Mouse (Mus musculus): ENCODE results near the gene Ubac2.

Gene Ubac2

DNA sequence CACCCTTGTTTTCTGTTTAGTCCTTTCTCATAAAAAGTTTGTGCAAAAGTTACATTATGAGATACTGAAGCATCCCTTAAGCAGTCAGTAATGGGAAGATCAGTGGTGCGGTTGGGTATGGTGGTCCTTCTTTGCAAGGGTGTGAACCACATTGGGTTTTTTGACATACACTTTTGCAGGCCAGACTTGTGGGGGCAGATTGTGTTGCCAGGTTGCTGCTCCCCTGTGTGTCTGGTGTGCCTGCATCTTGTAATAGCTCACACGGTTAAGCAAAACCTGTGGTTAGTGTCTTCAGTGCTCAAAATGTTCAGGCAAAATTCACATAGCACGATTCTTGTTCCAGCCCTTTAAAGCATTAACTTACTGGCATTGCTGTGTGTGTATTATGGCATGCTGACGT lies 16.9 kb downstream of the Ubac2 start:
- DNase-seq = no peak

DNA sequence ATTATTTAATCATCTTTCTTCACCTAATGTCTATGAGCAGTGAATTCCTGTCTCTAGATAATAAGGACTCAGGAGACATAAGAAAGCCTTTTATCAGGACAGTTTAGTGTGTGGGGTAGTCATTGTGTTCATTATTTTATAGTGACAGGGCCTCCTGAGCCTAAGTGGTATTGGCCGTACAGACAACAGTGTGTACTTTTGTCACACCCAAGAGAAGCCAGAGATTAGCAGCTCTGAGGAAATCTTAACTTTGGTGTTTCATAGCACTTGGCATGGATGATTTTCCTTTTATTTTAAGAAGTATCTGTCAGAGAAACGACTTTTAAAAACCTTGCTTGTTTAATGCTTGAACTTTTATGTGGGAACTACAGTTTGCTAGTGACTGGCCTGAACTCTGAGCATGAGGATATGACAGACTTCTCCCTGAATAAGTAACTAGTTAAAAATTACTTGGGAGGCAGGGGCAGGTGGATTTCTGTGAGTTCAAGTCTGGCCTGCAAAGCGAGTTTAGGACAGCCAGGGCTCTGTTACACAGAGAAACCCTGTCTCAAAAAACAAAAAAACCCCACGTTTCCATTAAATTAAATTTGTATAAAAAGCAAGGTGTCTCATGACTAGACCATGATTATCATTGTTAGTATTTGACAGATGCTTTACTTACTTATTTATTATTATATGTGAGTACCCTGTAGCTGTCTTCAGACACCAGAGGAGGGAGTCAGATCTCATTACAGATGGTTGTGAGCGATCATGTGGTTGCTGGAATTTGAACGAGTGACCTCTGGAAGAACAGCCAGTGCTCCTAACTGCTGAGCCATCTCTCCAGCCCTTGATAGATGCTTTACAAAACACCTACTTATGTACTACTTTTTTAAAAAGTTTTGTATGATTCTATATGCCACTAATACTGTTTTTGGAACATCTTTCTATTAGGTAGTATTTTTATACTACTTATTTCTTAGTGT lies 18.0 kb downstream of the Ubac2 start:
- DNase-seq = no peak

DNA sequence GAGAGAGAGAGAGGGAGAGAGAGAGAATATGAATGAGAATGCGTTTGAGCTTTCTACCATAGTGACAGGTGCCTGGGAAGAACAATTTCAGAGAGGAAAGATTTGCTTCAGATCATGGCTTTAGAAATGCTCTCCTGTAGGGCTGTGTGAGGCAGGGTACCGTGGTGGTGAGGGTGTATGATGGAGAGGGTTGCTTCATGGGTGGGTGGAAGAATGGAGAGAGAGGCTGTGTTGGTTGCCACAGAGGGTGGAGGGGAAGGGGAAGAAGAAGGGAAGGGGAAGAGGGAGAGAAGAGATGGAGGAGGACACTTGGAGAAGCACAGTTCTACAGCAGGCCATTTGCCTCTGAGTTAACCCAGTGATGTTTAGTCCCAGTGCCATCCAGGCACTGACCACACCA lies 19.4 kb downstream of the Ubac2 start:
- no peak for DNase-seq

DNA sequence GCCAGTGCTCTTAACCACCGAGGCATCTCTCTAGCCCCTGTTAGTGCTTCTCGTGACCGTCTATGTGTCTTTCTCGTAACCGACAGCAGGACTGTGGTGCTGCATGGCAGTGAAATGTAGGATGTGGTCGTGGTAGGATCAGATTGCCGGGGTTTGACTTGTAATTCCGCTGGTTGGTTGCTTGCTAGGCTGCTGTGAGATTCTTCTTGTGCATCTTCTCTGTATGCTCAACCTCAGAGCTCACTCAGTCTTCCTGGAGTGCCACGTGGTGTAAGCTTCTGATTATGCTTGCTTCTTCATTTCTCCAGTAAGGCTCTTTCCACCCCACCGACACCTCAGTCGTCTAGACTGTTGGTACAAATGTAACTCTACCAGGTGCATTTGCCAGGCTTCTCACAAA lies 20.1 kb downstream of the Ubac2 start:
- no peak for DNase-seq

DNA sequence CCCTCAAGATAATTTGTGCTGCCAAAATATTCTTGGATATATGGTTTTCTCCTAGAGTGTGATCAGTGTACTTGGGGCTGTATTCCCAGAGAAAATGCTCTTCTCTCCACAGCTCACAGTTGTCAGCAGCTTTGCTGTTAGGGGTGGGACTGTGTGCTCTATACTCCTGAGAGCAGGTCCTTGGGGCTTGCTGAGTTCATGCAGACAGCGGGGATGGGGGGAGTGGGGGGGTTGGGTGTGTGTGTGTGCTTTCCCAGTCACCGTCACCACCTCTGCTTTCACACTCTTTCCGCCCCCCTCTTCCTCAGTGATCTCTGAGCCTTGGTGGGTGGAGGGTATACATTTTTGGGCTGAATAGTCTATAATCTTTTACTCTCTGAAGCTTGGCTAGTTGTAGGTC lies 20.7 kb downstream of the Ubac2 start:
- no peak for DNase-seq

DNA sequence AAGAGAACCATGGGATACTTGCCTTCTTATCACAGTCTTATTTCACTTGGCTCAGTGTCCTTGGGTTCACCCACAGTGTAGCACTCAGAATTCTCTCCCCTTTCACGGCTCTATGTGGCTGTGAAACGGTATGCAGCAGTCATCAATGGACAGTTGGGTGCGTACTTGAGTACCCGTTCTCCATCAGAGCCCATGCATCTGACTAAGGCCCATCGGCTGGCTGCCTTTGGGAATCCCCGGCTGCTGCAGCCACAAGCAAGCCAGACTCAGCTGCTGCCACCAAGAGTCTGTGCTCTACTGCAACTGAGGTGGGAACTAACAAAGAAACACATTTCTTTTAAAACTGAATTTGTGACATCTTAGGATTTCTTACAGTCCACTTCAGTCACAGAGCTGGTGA lies 23.1 kb downstream of the Ubac2 start:
- DNase-seq = no peak

DNA sequence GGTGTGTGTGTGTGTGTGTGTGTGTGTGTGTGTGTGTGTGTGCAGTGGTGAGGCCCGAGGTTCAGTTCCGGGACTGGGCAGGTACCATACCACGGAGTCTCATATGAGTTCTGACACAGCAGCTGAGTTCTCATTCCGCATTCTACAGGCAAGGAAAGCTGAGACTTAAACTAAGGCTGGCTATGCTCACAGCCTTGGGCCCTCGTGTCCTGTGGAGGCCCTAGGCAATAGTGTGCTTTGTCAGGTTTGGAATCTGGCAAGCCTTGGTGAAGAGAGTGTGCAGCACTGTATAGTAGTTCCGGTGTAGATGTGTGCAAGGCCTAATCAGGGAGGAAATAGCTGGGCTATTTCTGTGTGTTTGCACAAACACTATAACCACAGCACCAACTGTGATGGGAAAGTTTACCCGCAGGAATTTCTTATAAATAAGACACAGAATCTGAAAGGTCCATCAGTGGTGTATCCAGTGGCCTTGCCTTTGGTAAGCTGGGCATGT lies 25.0 kb downstream of the Ubac2 start:
- no peak for DNase-seq

DNA sequence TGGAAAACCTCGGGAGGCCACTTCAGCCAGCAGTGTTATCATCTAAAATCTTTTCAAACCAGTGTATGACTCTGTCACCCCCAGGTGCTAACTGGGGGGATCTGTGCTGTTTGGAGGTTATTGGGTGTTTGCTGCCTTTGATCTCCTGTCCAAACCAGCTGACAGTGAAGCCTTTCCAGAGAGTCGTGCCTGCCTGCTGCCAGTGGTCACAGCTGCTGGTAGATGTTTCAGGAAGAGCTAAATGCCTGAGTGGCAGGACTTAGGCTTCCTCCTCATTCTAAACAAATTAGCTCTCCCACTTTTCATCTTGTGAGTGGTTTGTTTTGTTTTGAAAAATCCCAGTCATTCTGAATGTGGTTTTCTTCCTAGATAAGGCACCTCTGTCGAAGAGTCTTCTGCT lies 26.3 kb downstream of the Ubac2 start:
- DNase-seq = peak; percentile 39

DNA sequence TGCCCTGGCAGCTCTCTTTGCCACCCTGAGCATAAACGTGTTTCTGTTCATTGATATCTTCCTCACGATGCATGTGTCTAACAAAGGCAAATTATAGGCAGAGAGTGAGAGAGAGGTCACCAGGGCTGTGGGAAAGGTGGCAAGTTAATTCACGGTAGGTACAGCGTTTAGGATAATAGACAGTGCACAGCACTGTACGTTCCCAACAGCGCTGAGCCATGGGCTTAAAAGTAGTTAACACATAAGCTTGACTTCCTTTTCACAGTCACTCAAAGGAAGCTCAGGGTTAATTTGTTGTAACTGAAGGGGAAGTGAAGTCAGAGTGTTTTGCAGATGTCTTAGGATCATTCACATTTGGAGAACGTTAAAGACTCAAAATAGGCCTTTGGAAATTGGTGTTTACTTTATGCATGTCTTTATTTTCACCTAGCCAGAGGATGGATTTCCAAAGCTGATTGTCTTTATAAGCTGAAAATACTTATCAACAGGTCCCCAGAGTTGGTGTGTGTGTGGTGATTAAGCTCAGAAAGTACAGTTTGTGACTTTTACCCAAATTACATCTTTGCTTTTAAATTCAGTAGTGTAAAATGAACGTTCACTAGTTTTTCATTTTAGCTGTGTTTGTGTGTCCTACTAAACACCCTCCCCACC lies 28.0 kb downstream of the Ubac2 start:
- no peak for DNase-seq

DNA sequence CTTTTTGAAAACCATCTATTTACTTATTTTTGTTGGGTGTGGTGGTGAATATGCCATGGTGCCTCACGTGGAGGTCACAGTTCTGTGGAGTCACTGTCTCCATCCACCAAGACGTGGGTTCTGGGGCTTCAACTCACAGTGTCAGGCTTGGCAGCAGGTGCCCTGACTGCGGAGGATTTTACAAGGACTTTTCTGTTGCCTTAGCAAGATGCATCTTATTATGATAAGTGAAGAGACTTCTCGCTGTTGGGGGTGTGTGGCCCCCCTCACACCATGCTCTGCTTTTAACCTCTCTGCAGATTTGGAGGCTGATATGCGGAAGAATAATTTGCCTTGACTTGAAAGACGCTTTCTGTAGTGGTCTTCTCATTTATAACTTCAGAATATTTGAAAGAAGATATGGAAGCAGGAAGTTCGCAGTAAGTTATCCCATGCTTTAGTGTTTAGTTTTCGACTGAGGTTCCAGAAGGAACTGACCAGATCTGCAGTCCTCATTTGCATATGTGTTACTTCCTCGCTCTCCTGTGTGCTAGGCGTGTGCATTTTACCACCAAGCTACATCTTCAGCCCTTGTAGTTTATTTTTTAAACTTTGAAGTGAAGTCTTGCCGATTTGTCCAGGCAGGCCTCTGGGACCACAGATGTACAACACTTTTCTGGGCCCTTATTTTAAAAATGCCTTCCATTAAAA lies 28.7 kb downstream of the Ubac2 start:
- no peak for DNase-seq

DNA sequence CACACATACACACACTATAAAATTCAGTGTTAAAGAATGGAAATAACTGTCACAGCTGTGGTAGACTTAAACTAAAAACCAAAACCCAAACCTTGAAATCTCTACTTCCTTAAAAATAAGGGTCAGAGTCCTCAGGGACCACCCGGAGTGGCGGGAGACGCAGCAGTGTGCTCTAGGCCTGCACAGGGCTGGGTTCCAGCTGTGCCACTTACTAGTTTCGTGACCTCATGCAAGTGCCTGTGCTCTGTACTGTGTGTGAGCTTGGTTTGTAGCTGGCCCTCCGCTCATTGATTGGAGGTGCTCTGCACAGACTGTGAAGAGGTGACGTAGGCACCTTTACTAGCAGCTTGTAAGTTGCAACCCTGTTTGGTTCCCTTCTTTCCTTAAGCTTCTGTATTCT lies 31.4 kb downstream of the Ubac2 start:
- no peak for DNase-seq

DNA sequence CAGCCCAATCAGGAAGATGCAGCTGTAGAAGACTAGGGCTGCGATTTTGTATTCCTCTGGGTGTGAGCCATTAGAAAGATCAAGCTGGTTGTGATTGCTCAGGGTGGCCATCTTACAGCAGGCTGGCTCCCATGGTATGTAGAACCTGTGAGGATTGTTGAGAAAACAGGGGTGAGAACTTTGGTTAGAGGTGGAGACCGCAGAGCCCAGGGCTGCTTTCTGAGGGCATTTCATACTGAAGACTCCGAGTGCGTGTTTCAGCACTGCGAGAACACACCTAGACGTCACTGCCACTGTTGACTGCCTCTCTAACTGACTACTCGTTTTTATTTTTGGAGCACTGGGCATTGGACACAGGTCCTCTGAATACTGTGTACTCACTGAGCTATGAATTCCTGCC lies 34.1 kb downstream of the Ubac2 start:
- DNase-seq = no peak

DNA sequence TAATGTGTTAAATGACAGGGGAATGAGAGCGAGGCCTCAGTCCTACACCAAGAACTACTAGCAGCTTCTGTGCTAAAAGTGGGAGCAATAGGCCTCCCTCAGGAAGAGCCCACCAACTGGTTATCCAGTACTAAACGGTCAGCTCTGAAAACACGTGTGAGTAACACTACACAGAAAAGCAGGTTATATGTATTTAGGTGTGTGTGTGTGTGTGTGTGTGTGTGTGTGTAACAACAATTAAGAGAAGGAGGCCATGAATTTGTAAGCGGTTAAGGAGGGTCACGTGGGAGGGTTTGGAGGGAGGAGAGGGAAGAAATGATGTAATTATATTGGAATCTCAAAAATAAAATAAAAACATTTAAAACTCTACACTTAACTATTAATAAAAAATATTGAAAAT lies 36.7 kb downstream of the Ubac2 start:
- no peak for DNase-seq

DNA sequence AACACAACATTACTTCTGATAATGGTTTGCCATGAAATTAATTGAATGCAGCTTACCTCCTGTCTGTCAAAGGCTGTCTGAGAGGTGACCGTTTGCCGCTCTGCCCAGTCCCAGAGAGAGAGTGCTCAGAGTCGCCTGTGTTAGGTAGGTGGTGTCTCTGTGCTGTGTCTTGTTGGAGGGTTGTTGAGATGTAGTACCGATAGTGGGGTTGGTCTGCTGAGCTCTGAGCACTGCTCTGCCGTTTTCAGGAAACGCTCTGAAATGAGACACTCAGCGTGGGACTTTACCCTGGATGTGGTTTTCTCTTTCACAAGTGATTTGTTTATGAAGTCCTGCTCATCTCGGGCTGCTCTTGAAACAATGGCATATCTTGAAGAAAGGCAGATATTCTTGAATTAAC lies 37.2 kb downstream of the Ubac2 start, which contains the start of gene Gpr18:
Gpr18 (minus strand) TSS at position 161 of the 400 bp plus-strand sequence.
- DNase-seq = no peak

DNA sequence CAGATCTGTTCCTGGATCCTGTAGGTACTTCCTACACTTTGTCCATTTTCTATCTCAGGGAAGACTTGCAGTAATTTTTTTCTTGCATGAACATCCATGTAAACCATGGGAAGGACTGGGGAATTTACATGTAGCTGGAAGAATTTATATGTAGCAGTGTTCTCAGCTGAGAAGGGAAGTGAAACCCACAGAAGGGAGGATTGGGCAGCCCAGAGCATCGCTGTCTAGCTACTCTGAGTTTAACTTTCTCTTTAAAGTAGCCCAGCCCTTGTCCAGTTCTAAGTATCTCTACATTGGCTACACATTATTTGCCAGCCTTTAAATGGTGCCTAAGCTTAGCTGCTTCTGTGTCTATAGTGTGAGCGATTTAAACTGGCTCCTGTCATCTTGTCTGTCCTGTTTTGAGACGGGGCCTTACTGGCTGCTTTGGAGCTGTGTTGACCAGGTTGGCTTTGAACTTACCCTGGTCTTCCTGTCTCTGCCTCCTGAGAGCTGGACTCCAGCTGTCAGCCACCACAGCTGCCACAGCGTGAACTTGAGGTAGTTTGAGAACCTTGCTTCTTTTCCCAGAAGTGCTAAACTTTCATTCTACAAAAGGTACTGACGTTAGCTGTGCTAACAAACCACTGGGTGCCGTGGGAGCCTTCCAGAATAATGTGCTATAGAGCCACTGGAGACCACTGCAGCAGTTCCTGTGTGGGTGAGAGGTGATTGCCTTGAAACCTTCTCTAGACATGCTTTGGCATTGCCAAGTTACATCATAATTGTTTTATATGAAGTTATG lies 38.1 kb downstream of the Ubac2 start:
- DNase-seq = no peak

DNA sequence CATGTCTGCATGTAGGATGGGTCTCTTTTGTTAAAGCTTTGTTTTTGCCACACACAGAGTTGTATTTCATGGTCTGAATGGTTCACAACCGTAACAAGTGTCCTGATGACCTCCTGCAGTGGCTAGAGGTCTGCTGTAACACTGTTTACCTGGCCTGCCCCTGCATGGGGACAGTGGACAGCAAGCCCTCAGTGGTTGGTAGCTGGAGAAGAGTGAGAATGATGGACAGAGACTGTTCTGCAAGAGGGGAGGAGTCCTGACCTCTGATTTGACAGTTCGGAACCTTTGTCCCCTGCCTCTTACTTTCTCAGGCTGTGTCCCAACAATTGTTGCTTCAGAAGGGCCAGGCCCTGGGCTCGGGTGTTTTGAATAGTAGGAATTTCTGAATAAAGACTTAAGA lies 39.8 kb downstream of the Ubac2 start:
- DNase-seq = no peak

DNA sequence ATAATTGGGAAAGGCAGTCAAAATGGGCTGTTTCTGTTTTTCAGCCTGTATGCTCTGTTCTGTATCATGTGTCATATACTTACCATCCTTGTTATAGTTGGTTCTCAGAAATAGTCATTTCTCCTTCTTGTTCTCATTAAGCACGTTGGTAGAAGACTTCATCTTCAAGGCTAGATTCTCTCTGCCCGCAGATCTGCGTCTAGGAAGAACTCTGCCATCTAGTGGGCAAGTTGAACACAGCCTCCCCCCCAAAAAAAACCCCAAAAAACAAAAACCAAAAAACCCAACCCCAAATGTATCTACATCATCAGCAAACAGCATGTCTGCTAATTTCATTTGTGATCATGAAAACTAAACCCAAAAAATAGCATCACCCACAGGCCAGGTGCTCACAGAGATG lies 41.3 kb downstream of the Ubac2 start:
- peak; percentile 37 for DNase-seq

DNA sequence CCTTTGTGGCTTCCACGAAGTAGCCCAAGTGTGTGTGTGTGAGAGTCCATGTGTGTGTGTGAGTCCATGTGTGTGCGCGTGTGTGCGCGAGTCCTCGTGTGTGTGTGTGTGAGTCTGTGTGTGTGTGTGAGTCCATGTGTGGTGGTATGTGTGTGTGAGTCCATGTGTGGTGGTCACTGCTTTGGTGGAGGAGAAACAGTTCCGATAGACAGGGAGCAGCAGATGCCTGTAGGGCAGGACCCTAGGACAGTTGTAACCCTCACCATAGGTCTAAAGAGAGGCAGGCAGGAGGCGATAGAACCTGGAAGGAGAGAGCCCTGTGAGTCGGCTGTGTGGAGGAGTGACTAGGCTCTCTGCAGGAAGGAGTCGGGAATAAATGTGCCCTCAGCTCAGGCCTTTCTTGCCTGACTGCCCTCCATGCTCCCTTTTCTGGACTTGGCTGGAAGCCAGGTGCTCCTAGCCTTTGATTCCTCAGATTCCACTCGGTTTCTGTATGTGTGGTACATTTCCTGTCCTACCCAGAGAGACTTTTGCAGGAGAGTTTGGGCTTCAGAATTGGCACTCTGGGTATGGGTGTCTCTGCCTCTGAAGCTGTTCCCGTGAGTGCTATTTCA lies 42.2 kb downstream of the Ubac2 start:
- peak; percentile 67 for DNase-seq

DNA sequence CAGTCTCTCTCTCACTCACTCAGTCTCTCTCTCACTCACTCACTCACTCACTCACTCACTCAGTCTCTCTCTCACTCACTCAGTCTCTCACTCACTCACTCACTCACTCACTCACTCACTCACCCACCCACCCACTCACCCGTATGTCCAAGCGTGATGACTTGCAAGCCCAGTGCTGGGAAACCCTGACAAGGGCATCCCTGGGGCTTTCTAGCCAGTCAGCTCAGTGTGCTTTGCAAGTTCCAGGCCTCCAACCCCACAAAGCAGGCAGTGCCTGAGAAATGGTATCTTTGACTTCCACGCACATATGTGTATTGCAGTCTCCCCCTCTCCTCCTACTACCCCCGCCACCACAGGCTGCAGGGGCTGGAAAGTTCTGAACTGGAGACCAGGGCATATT lies 43.6 kb downstream of the Ubac2 start:
- DNase-seq = no peak

DNA sequence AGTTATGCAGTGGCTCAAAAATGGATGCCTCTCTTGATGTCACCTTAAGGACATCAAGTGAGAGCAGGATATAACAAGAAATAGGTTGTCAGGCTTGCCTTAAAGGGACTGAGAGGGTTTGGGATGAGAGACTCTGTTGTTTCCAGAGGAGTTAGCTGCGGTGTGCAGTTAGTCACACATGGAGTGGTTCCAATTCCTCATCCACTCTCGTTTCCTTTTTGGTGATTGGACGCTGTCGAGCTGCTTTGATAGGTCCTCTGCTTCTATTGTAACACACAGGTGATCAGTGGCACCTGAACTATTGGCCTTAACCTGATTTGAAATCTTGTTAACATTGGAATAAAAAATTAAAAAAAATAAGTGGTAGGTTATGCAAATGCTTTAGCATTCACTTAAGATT lies 44.3 kb downstream of the Ubac2 start:
- no peak for DNase-seq

DNA sequence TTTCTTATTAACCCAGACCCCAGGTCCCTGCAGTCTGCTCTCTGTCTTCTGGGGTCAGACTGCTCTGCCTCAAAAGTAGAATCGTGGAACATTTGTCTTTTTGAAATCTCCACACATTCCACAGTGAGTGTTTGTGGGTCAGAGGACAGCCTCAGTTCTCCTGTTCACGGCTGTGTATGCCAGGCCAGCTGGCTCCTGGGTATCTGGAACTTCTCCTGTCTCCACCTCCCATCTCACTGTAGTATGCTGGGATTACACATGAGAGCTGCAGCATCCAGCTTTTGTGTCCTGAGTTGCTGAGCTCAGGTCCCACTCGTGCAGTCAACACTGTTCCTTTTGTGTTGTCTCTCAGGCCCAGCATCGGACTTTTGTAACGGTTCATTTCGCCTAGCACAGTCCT lies 46.5 kb downstream of the Ubac2 start:
- no peak for DNase-seq

DNA sequence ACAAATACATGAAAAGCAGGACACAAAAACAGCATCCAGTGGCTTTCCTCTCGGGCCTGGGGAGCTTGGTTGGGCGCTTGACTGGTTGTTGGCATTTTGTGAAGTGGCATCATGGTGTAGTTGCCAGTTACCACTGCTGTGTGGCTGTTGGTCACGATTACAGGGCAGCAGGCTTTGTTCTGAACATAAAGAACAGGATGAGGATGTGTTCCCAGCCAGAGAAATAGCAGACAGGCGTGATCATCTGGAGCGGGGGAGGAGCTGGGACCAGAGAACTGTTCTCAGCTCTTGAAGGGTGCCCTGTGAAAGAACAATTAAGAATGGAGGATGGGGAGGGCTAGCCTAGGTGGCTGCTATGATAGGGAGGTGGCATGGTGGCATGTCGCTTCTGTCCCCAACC lies 48.5 kb downstream of the Ubac2 start:
- DNase-seq = no peak

All from lung, postnatal 10 days (tissue).